Mouse (Mus musculus) gastrocnemius, postnatal 36 days (tissue): Measurements from ENCODE around the gene Gspt1. TPM values are rescaled to one million over a fixed set of nuclear protein-coding genes. Genes with fewer than 3 reads are reported as not detected.
"Not testable (repeated sequence)": the region's sequence is repeated elsewhere in the genome, so short reads cannot be mapped to it uniquely, and the experiment has no call there.

Experiments used
- DNase-seq, 2 experiments: peaks; one replicate each; pipeline ENCODE4 v3.0.0; 2022
- intact Hi-C: fragments of 180-260 bp; cut with DNase I; formaldehyde crosslinking; loops from one replicate; pipeline ENCODE4 v1.15.1; 2025
- long read RNA-seq, 2 experiments: library from polyadenylated mRNA; stranded (forward); transcript quantifications; one replicate each; pipeline ENCODE4 v2.0.0; 2021
- total RNA-seq, 2 experiments: library from RNA; stranded (reverse); gene quantifications; 2 replicates each; pipeline ENCODE4 v1.2.3; 2021

Gene Gspt1
- 10 to 100 TPM; 54.4 to 62.0 TPM for total RNA-seq
- long read RNA-seq, experiment 1, transcript Gspt1-205 (15 exons, 3,716 nt): minor isoform, 5 of 14 reads
- long read RNA-seq, experiment 1, transcript Gspt1-201 (15 exons, 2,898 nt): major isoform, 8 of 14 reads
- long read RNA-seq, experiment 1, partial matches to known transcripts: 1 of 14 reads
- long read RNA-seq, experiment 1, other reads (novel, unspliced or antisense): 0 of 14 reads
- long read RNA-seq, experiment 2, transcript Gspt1-201 (15 exons, 2,898 nt): major isoform, 16 of 27 reads
- long read RNA-seq, experiment 2, transcript Gspt1-205 (15 exons, 3,716 nt): minor isoform, 10 of 27 reads
- long read RNA-seq, experiment 2, partial matches to known transcripts: 0 of 27 reads
- long read RNA-seq, experiment 2, other reads (novel, unspliced or antisense): 1 of 27 reads

GRCm38 (mm10) chr16:11253898-11254722 is at the start of gene Gspt1:
Gene Gspt1, minus strand, starts transcription at chr16:11254325.
- intact Hi-C loops: loop anchor here (5.0 to 10.0 kb wide), 2 partner anchors 52 to 161 kb away; partner anchors contain the start of gene Rsl1d1
- DNase-seq: peak; percentile 93 to 97

- DNase-seq: no peak
- intact Hi-C loops: no loop called here
Observed at GRCm38 (mm10) chr16:11303741-11304140, 49.6 kb upstream of the Gspt1 start.

DNA sequence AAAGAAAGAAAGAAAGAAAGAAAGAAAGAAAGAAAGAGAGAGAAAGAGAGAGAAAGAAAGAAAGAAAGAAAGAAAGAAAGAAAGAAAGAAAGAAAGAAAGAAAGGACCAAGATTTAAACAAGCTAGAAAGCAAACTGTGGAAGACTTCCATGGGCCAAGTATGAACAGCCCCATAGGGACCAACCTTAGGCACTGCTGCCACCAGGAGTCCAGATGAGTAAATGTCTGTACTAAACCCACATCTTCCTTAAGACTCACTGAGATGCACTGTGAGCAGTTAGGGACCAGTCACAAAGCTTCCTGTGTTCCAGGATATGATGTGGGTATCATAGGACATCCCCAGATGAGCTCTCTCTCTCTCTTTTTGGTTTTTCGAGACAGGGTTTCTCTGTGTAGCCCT is 43.6 kb upstream of the Gspt1 start:
- intact Hi-C loops, DNase-seq: not testable (repeated sequence)

- intact Hi-C loops, DNase-seq: not testable (repeated sequence)
Observed at GRCm38 (mm10) chr16:11295583-11295982, 41.5 kb upstream of the Gspt1 start.

- intact Hi-C loops, DNase-seq: not testable (repeated sequence)
Observed at GRCm38 (mm10) chr16:11288873-11289272, 34.7 kb upstream of the Gspt1 start.

DNA sequence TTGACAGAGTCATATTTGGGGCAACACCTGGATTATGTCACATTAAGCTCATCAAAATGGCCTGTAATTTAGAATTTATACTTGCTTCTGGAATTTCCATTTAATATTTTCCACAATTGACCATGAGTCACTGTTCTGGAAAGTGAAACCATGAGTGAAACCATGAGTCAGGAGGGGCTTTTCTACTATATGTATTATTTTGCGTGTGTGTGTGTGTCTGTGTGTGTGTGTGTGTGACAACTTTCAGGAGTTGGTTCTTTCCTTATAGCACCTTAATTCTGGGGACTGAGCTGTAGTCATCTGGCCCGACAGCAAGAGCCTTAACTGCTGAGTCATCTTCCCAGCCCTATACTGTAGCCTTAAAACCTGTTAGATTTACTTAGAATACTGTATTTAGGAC is 31.8 kb upstream of the Gspt1 start:
- no peak for DNase-seq
- intact Hi-C loops: no loop called here

GRCm38 (mm10) chr16:11284881-11285280 is 30.8 kb upstream of the Gspt1 start:
- no peak for DNase-seq
- intact Hi-C loops: no loop called here

- no peak for DNase-seq
- intact Hi-C loops: no loop called here
Observed at GRCm38 (mm10) chr16:11282655-11283232, 28.6 kb upstream of the Gspt1 start.

GRCm38 (mm10) chr16:11278778-11279177 is 24.7 kb upstream of the Gspt1 start:
- intact Hi-C loops: no loop called here
- no peak for DNase-seq

GRCm38 (mm10) chr16:11276888-11277287 is 22.8 kb upstream of the Gspt1 start:
- no peak for DNase-seq
- intact Hi-C loops: no loop called here

GRCm38 (mm10) chr16:11271073-11271472 is 16.9 kb upstream of the Gspt1 start:
- intact Hi-C loops: no loop called here
- no peak for DNase-seq

- DNase-seq: no peak
- intact Hi-C loops: no loop called here
Observed at GRCm38 (mm10) chr16:11270642-11271041, 16.5 kb upstream of the Gspt1 start.

DNA sequence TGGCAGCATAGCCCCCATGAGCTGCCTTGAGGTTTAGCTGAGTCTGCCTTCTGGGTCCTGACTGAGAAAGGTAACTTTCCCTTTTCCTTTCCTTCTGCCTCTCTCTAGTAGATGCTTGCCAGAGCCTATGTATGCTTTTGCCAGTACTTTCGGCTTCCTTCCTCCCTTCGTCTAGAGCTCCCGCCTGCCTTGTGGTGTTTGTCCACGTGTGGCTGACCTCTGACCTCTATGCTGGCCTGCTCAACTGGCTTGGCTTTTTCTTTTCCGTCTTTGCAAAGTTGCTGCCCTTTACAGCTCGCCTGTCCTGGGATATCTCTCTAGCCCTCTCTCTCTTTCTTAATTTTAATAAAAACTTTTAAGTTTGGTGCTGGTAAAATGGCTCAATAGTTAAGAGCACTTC is 15.7 kb upstream of the Gspt1 start:
- intact Hi-C loops: no loop called here
- no peak for DNase-seq

DNA sequence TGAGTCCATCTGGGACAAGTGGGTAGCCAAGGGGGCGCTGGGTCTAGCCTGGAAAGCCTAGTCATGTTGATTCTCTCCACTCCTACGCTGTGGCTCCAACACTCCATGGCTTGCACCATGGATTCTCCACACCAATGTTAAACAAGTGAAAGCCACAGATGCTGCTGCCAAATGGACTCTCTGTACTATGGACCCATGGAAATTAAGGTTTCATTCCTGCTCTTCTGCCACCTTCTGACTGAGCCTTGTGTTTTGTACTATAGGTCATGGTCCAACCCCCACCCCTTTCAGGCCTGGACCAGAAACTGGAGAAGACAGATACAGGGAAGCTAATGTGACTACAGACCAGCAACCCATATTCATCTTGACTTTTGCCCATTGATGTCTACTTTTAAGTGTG is 12.4 kb upstream of the Gspt1 start:
- intact Hi-C loops: no loop called here
- no peak for DNase-seq

DNA sequence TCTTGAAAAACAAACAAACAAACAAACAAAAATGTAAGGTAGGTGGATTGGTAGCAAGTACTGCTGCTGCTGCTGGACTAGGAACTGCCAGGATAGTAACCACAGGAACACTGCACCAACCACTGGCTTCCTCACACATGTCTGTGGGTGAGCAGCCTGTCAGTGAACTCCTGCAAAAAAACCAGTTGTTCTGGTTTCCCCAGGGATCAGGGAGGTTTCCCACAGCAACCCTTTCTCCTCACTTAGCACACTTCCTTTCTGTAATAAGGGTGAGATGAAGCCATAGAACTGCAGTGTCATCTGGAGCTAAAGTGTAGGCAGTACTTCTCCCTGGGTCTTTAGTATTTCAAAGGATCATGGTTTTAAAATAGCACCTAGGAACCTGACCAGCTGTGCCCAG is 9.1 kb upstream of the Gspt1 start:
- DNase-seq: no peak
- intact Hi-C loops: no loop called here

DNA sequence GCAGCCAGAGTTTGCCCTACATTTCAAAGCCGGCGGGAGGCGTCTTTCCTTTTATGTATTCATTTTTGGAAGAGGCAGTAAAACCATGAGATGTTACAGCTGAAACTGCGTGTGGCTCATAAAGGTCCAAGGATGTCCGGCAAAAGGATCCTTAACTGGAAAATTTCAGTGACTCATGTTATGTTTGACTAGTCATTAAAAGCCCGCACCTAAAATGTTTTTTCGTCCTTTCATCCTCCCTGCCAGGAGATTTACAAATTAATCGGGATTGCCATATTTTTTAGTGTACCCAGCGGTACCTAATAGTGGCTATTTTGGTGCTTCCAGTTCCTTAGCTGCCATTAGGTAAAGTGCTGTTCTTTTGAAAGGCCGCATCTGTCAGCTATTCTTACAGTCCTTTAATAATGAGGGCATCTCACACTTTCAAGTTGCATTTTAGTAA is 619 bp upstream of the Gspt1 start:
- DNase-seq: no peak
- intact Hi-C loops: loop anchor here (5.0 to 10.0 kb wide), 3 partner anchors 52 to 160 kb away; partner anchors contain the start of genes Rsl1d1 and Snx29

GRCm38 (mm10) chr16:11253065-11253831 is 877 bp downstream of the Gspt1 start:
- DNase-seq: peak; percentile 33 to 49
- intact Hi-C loops: loop anchor here (5.0 to 10.0 kb wide), 2 partner anchors 51 to 162 kb away; partner anchors contain the start of gene Rsl1d1

- no peak for DNase-seq
Observed at GRCm38 (mm10) chr16:11247791-11248190, 6.3 kb downstream of the Gspt1 start.

GRCm38 (mm10) chr16:11245767-11246166 is 8.4 kb downstream of the Gspt1 start:
- no peak for DNase-seq
- intact Hi-C loops: no loop called here

More at GRCm38 (mm10) chr16:11247791-11248190, 6.3 kb downstream of the Gspt1 start:
- intact Hi-C loops: no loop called here

DNA sequence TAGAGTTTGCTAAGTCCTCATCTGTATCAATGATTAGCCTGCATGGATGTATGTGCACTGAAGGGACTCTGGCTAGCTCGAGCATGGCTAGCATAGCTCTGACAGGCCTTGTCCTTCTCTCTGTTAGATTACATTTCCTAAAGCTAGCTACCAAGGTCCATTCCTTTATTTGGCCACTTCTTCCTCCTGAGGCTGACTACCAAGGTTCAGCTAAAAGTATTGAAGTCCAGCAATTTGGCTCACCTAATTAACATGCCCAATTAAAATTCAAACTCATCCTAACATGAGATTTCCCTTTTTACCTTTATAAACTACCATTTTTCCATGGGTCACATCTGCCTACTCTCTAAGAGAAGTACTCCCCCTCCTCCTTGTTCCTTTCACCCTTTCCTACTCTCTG is 11.7 kb downstream of the Gspt1 start:
- no peak for DNase-seq
- intact Hi-C loops: no loop called here
